Mouse (Mus musculus) midbrain, postnatal 0 days (tissue): ENCODE measurements around the gene Uck2. TPM values are rescaled to one million over a fixed set of nuclear protein-coding genes. Genes with fewer than 3 reads are reported as not detected.
A peak's percentile ranks its signal among the peaks of the same experiment; 100 is the strongest.

Source experiments
- ATAC-seq: fragments of 200-750 bp; cut with Nextera tagmentation; 2 replicates; pipeline ENCODE4 v1.8.0; 2017; ENCODE audit warnings: moderate number of reproducible peaks, mild to moderate bottlenecking, moderate TSS enrichment, moderate library complexity; ENCODE audit not compliant: low FRiP score
- DNase-seq: peaks from one replicate; pipeline ENCODE4 v3.0.0-alpha.2; 2015; ENCODE audit warnings: low spot score
- H3K27ac ChIP-seq: fragments of 300-500 bp; sonication (generic); 2 replicates; pipeline ENCODE4 v1.5.1; 2014; ENCODE audit warnings: low read depth, mild to moderate bottlenecking, low read length, mixed read lengths
- H3K27me3 ChIP-seq: fragments of 300-500 bp; sonication (generic); 2 replicates; pipeline ENCODE4 v1.6.1; 2014; ENCODE audit warnings: low read length, control low read depth, mixed read lengths; ENCODE audit not compliant: insufficient read depth
- H3K36me3 ChIP-seq: fragments of 300-500 bp; sonication (generic); 2 replicates; pipeline ENCODE4 v1.6.1; 2014; ENCODE audit warnings: low read length, control low read depth, mixed read lengths; ENCODE audit not compliant: insufficient read depth
- H3K4me1 ChIP-seq: fragments of 300-500 bp; sonication (generic); 2 replicates; pipeline ENCODE4 v1.6.1; 2014; ENCODE audit warnings: mild to moderate bottlenecking, control low read depth, antibody characterized with exemption, low read length, mixed read lengths; ENCODE audit not compliant: insufficient read depth
- H3K4me2 ChIP-seq: fragments of 300-500 bp; sonication (generic); 2 replicates; pipeline ENCODE4 v1.6.1; 2014; ENCODE audit warnings: low read depth, mild to moderate bottlenecking, low read length, mixed read lengths; ENCODE audit not compliant: poor library complexity, severe bottlenecking
- H3K4me3 ChIP-seq: fragments of 300-500 bp; sonication (generic); 2 replicates; pipeline ENCODE4 v1.5.1; 2014; ENCODE audit warnings: low read depth, mild to moderate bottlenecking, low read length, moderate library complexity
- H3K9ac ChIP-seq: fragments of 300-500 bp; sonication (generic); replicated peaks from 2 replicates; pipeline ENCODE4 v1.6.1; 2014; ENCODE audit warnings: mild to moderate bottlenecking, low read length, moderate library complexity, mixed read lengths; ENCODE audit not compliant: poor library complexity, severe bottlenecking
- H3K9me3 ChIP-seq: fragments of 300-500 bp; sonication (generic); 2 replicates; pipeline ENCODE4 v1.6.1; 2016; ENCODE audit warnings: low read length, control low read depth
- CTCF ChIP-seq: IDR thresholded peaks from 2 replicates; pipeline ENCODE4 v1.5.1; 2016; ENCODE audit warnings: antibody characterized with exemption, mild to moderate bottlenecking
- WGBS: fragments of 180-500 bp; shearing (Covaris S2); extraction: QIAGEN DNeasy Blood & Tissue Kit; methylation state at CpG from one replicate; pipeline ENCODE4 v1.1.7; 2014; 5-methylcytosine and 5-hydroxymethylcytosine counted together
- polyA plus RNA-seq: library from polyadenylated mRNA; unstranded; fragments of >200 nt; fragmentation: Nextera tagmentation; extraction: Ambion mirVana; gene quantifications from 2 replicates; pipeline ENCODE4 v1.2.1, GENCODE M21; 2015
- total RNA-seq: library from RNA; depleted of rRNA; stranded (reverse); fragments of >200 nt; gene quantifications from 2 replicates; pipeline ENCODE4 v1.2.3, GENCODE M21; 2014

The Uck2 gene
- total and polyA plus RNA-seq, 2 experiments from 2014 or later: 42.7 to 74.2 TPM

DNA sequence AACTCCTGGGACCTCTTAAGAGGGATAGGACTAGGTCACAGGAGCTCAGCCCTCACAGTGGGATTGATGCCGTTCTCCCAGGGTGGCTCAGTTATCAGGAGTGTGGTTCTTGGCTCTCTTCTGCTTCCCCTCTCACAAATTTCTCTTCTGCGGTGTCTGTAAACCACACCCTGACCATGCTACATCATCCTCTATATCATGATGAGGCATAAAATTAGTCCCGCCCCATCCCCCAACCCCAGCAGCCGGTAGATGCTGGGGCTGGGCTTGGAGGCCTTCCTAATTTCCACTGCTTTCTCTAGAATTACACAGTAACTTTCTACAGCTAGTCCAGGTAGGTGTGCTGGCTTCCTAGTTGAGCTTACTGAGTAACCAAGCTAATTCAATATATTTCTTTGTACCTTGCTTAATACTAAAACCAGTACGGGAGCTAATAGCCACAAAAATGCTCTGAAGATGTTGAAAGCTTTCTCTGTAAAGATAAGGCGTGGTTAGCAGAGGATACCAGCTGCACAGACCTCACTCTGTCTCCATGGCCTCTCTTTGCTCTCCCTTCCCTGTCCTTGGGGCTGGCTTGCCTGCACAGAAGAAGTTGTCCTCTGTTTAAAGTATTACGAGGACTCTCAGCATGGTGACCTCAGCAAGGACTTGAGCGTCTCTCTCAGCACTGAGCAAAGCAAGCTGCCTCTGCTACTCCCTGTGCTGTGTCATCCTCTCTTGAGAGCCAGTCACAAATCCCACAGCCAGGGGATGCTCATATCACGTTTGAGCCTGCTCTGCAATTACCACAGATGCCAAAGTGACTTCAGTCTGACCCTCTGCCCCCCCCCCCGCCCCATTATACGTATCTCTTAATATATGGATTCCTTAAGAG lies 3.8 kb upstream of the Uck2 start:
- Histone ChIP-seq H3K4me1 (no peaks in the 10 kb centered on the region), H3K4me2 (no peak overlapping the region), H3K27me3 (no peaks in the 10 kb centered on the region; the same call in 1 of the 2 replicates), H3K9me3 (no peaks in the 10 kb centered on the region), H3K27ac (no peak overlapping the region), H3K4me3 (no peak overlapping the region), H3K36me3 (no peaks in the 10 kb centered on the region), H3K9ac (no peak overlapping the region)
- DNase-seq (no peak), ATAC-seq (no peak)
- TF ChIP-seq CTCF: peak; percentile 33
- WGBS: 52% methylated on average over 11 of the region's 11 CpGs

DNA sequence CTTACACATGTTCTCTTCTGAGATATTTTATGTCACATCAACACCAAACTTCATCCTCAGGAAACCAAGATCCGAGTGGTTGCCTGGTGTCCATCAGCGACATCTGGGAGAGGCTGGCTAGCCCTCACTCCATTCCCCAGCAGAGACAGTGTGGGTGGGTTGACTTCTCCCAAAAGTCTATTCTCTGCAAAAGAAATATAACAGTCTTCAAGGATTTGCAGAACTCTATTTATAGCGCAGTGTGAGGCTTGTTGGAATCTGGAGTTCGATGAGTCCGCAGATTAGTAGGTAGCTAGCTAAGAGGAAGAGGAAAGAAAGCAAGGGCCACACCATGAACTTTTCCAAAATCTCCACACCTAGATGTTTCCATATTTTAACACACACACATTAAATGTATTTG lies 2.0 kb upstream of the Uck2 start:
- Histone ChIP-seq H3K4me3 (no peak overlapping the region), H3K4me2 (no peak overlapping the region), H3K36me3 (no peaks in the 10 kb centered on the region), H3K27ac (no peak overlapping the region), H3K9ac (no peak overlapping the region), H3K4me1 (peaks cover 3% of the 10 kb centered on the region; the same call in 1 of the 2 replicates), H3K27me3 (no peaks in the 10 kb centered on the region; the same call in 1 of the 2 replicates), H3K9me3 (no peaks in the 10 kb centered on the region)
- 89% methylated on average over 5 of the region's 5 CpGs for WGBS
- no peak for TF ChIP-seq CTCF
- DNase-seq (no peak), ATAC-seq (no peak)

DNA sequence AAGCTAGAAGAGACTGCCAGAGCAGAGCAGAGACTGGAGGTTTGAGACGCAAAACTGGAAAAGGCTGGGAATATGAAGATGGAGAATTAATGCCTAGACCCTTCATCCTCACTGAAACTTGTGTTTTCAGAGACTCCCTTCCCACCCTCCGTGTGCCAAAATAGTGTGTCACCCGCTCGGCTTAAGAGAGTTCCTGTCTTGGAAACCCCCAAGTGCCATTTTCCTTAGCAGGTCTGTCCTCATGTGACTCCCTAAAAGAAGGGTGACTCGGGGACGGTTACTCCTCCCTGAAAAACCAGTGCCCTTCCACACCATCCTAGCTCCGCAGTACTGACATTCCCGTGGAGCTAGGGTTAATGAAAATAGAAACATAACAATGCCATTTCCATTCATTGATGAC lies 236 bp upstream of the Uck2 start:
- WGBS: under 1% methylated on average over 8 of the region's 8 CpGs
- Histone ChIP-seq H3K27me3 (no peaks in the 10 kb centered on the region; the same call in 1 of the 2 replicates), H3K4me3 (peak overlapping the region; percentile 92), H3K9me3 (no peaks in the 10 kb centered on the region), H3K4me1 (peaks cover 3% of the 10 kb centered on the region; the same call in 1 of the 2 replicates), H3K36me3 (no peaks in the 10 kb centered on the region), H3K9ac (peak overlapping the region; percentile 84), H3K4me2 (peak overlapping the region; percentile 79), H3K27ac (peak overlapping the region; percentile 88)
- TF ChIP-seq CTCF: no peak
- ATAC-seq (no peak), DNase-seq (no peak)

DNA sequence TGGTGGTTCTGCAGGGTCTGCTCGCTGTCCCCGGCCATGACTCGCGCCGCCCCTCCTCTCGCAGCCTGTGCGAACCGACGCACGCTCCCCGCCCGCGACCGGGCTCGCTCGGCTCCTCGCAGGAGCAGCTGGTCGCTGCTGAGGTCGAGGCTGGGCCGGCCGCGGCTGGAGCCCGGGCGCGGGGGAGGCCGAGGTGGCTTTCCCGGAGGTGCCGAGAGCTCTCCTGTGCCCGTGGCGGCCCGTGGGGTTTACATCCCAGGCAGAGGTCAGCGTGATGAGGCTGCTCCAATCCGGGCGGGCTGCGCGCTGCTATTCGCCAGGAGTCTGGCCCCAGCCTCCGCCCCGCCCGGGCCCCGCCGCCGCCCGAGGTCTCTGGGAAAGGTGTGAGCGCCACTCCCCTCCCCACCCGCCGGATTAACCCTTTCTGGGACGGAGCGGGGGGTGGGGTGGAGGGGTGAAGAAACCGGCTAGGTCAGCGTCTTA lies 242 bp downstream of the Uck2 start:
- Histone ChIP-seq H3K27me3 (no peaks in the 10 kb centered on the region; the same call in 1 of the 2 replicates), H3K4me1 (peaks cover 3% of the 10 kb centered on the region; the same call in 1 of the 2 replicates), H3K36me3 (no peaks in the 10 kb centered on the region), H3K4me3 (peak overlapping the region; percentile 92), H3K4me2 (peak overlapping the region; percentile 79), H3K27ac (peak overlapping the region; percentile 88), H3K9ac (peak overlapping the region; percentile 84), H3K9me3 (no peaks in the 10 kb centered on the region)
- ATAC-seq: peak; percentile 87
- peak; percentile 82 for DNase-seq
- WGBS: 2% methylated on average over 45 of the region's 51 CpGs
- TF ChIP-seq CTCF: no peak

DNA sequence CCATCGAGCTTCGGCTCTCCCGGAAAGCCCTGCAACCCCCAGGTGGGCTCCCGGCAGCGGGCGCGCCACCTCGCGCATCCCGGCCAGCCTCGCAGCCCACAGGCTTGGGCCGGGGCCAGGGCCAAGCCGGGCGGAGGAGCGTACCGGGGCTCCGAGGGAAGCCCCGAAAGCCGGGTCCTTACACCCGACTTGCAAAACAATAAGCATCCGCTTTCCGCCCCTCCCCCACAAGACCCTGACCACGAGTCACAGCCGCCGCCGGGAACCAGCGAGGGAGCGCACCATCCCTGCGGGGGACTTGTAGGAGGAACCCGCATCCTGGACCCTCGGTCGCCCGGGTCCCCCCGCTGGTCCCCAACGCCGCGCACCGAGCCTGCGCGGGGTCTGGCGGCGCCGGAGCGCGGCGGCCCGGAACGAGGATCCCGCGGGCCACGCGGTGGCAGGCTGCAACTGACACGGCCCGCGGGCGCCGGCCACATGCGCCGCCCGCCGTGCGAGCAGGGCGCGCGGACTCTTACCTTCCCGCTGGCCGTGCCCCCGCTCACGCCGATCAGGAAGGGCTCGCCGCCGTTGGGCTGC lies 773 bp downstream of the Uck2 start:
- no peaks in the 10 kb centered on the region for H3K36me3 ChIP-seq
- 0% methylated on average over 56 of the region's 73 CpGs for WGBS
- H3K4me3 ChIP-seq: peak overlapping the region; percentile 92
- peak; percentile 65 for DNase-seq
- H3K27ac ChIP-seq: peak overlapping the region; percentile 88
- H3K9ac ChIP-seq: peak overlapping the region; percentile 84
- peak; percentile 48 for ATAC-seq
- H3K9me3 ChIP-seq: no peaks in the 10 kb centered on the region
- TF ChIP-seq CTCF: peak; percentile 20; the same call in 1 of the 2 replicates
- H3K27me3 ChIP-seq: no peaks in the 10 kb centered on the region
- peak overlapping the region; percentile 79 for H3K4me2 ChIP-seq
- H3K4me1 ChIP-seq: peaks cover 3% of the 10 kb centered on the region; the same call in 1 of the 2 replicates
